Comparison of ENCODE assay signal across 7 mouse cellular contexts in the genomic region with DNA sequence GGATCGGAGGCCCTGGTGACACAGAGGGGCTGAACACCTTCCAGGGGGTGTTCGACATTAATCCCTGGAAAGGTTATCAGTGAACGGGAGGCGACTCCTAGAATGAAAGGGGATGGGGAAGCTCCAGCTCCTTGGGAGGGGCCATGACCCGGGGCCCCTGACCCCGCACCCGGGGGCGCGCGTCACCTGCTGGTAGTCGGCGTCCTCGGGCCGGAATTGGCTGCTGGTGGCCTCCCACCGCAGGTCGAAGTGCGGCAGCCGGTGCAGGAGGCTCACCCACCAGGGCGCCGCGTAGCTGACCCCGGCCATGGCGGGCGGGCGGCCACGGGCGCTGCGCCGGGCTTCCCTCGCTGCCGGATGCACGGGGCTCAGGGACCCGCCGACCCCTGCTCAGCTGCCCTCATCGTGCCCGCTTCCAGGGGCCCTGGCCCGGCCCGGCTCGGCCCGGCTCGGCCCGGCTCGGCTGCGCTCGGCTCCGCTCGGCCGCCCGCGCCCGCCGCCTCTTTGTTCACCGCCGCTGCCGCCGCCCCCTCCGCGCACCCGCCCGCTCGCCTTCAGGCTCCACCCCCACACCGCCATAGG. TPM values are rescaled to one million over a fixed set of nuclear protein-coding genes. Genes with fewer than 3 reads are reported as not detected.
A peak's percentile ranks its signal among the peaks of the same experiment; 100 is the strongest.
DNase-seq lines count a peak whose midpoint lies in the region; ATAC-seq and TF ChIP-seq lines count a peak whose summit lies in the region.

Gene Ttyh3 (minus strand): TSS at position 513 of the 582 bp plus-strand sequence.

- peak; percentile 25 for ATAC-seq in granulocyte monocyte progenitor cell, adult 5-6 weeks (replicated peaks; ENCODE audit: poor library complexity, severe bottlenecking)
- ATAC-seq in megakaryocyte-erythroid progenitor cell, adult 5-6 weeks (replicated peaks; ENCODE audit: low FRiP score, low TSS enrichment, poor library complexity, severe bottlenecking): no peak

- no peak for TF ChIP-seq CTCF in brain, embryonic 14.5 days (IDR thresholded peaks at IDR 0.05; ENCODE audit: borderline replicate concordance, extremely low read depth, insufficient read depth, insufficient read length)

- peak; percentile 69 to 77 for DNase-seq in right cerebral cortex, postnatal 10 days (ENCODE audit: low spot score in 2 of 2)
- no peak for DNase-seq in right cerebral cortex, adult 18-20 months
- DNase-seq in brain, embryonic 14.5 days (ENCODE audit: low read depth): peak; percentile 42
- no peak for DNase-seq in layer of hippocampus, postnatal 25 days (ENCODE audit: extremely low spot score in 1 of 2, low spot score in 1 of 2)
- DNase-seq in mesoderm, embryonic 11.5 days (ENCODE audit: low read depth, low spot score): peak; percentile 36

- peak; percentile 77 for TF ChIP-seq POLR2A in brain, embryonic 14.5 days (IDR thresholded peaks at IDR 0.05; ENCODE audit: borderline replicate concordance, extremely low read depth, insufficient read depth, insufficient read length, poor library complexity, severe bottlenecking)

RNA-seq across cellular contexts. Expression of gene Ttyh3, which starts in this region (rescaled TPM):
- polyA plus RNA-seq in brain, embryonic 14.5 days (2012; rRNA removed): 164 and 280 TPM in 2 replicates
- total RNA-seq in granulocyte monocyte progenitor cell, adult 5-6 weeks (2014; fragmentation: Nextera tagmentation): 42.0 and 47.9 TPM in 2 replicates
- 8.7 and 9.2 TPM in 2 replicates for total RNA-seq in granulocyte monocyte progenitor cell, adult 5-6 weeks (2017)
- total RNA-seq in layer of hippocampus, postnatal 25 days (2021): 100 to 1,000 TPM; 247 to 262 TPM
- 26.7 and 32.2 TPM in 2 replicates for total RNA-seq in megakaryocyte-erythroid progenitor cell, adult 5-6 weeks (2014; fragmentation: Nextera tagmentation)
- total RNA-seq in megakaryocyte-erythroid progenitor cell, adult 5-6 weeks (2017): 5.6 and 8.6 TPM in 2 replicates

Comparison
In these comparisons a context has a peak if more than half of its experiments do, and no peak if none do; other contexts are left out.
1. RNA of gene Ttyh3 (total RNA-seq): 247 to 262 TPM in layer of hippocampus, postnatal 25 days; 8.7 to 47.9 TPM in granulocyte monocyte progenitor cell, adult 5-6 weeks and 5.6 to 32.2 TPM in megakaryocyte-erythroid progenitor cell, adult 5-6 weeks; every median in the first group is over 4 times any median in the second.
2. DNase-seq: peak in right cerebral cortex, postnatal 10 days (2 of 2), brain, embryonic 14.5 days (single experiment) and mesoderm, embryonic 11.5 days (single experiment); none in right cerebral cortex, adult 18-20 months (single experiment) and layer of hippocampus, postnatal 25 days (0 of 2).